Mouse (Mus musculus) cerebellum, postnatal 4 days (tissue): ENCODE results near the gene 6430550D23Rik.

Experiments used
- DNase-seq, 2 experiments: peaks; one replicate each; pipeline ENCODE4 v3.0.0; 2022; ENCODE audit warnings: low spot score in 2 of 2, mixed read lengths in 1 of 2

Gene 6430550D23Rik

DNA sequence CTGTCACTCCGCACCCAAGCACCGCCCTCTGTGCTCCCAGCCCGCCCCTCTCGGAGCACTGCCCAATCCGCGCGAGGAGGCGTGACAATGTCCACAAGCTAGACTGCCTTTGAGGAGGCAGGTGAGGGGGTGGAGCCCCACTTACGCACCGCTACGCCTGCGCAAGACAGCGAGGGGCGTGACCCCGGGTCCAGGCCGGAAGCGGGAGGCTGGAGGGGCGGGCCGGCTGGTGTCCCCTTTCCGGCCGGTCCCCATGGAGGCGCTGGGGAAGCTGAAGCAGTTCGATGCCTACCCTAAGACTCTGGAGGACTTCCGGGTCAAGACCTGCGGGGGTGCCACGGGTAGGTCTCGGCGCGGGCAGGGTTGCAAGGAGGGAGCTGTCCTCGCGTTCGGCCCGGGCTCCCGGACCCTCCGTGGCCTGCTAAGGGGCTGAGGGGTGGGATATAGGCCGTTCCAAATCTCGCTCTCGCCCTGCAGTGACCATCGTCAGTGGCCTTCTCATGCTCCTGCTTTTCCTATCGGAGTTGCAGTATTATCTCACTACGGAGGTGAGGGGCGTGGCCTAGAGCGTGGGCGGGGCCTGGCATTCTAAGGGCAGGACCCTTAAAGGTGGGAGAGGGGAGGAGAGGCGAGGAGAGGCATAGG, at the start of gene 6430550D23Rik, which contains the start of gene Ergic3:
TSS of gene 6430550D23Rik (minus strand) at position 90 of the 645 bp plus-strand sequence.
TSS of gene Ergic3 (plus strand) at position 158 of the 645 bp plus-strand sequence.
- DNase-seq, result peak; percentile 95 to 96

DNA sequence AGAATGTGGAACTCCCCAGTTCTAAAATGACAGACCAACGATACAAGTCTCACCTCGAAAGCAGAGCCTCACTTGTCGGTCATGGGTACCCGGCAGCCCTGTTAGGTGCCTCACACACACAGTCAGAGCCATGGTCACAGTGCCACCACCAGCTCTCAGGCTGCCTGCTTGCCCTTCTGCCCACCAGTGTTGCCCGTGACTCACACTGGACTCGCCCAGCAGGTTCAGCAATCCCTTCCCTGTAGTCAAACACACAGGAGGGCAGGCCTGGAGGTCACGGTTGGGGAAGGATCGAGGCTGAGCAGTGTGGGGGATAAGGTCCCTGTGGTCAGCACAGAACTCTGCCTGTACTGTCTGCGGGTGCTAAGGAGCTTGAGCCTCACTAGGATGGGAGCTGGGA, 45.0 kb upstream of the 6430550D23Rik start, which contains the start of gene Fer1l4:
TSS of gene Fer1l4 (minus strand) at position 132 of the 400 bp plus-strand sequence.
- DNase-seq, result no peak

DNA sequence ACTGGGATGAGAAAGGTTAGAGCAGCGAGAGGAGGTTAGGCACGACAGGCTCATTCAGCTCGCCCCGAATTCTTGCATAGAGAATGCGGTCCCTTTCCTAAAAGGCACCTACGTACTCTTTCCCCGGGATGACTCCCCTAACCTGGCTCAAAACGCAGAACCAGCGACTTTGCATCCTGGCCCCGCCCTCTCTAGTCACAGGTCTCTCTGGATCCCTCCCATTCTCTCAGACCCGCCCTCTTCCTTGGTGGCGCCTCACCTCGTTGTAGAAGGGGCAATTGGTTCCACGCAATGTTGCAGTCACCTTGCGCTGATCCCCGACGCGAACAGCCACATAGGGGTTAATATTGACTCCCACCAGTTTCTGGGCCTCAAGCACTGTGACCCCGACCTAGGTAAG, 40.2 kb upstream of the 6430550D23Rik start:
- no peak for DNase-seq

DNA sequence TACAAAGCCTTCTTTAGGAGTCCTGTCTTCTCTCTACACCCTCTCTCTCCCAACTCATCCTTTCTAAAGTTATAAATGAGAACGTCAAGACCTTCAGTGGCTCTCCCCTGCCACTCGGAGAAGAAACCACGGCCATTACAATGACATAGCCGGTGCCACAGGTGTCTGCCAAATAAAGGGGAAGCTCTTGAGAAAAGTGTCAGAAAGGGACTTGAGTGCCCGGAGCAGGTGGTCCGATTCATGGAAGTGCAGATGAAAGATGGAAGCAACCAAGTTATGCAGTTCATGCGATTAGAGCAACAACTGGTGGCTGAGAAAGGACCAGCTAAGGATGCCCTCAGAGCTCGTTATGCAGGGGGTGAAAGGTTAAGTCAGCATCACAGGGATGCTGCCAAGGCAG, 35.1 kb upstream of the 6430550D23Rik start:
- no peak for DNase-seq

DNA sequence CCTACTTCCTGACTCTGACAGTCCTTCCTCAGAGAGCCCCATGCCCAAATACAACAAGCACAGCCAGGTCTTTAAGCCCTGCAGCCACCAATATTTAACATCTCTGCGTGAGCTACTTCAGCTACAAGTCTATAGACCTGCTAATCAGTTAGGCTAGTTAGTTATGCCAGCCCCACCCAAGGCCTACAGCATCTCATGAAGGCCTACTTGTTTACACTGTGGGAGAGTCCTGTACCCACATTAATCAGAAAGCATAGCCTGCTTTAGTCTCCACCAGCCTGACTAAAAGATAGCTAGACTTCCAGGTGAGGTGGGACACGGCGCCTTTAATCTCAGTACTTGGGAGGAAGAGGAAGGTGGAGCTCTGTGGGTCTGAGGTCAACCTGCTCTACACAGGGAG, 31.6 kb upstream of the 6430550D23Rik start:
- no peak for DNase-seq

DNA sequence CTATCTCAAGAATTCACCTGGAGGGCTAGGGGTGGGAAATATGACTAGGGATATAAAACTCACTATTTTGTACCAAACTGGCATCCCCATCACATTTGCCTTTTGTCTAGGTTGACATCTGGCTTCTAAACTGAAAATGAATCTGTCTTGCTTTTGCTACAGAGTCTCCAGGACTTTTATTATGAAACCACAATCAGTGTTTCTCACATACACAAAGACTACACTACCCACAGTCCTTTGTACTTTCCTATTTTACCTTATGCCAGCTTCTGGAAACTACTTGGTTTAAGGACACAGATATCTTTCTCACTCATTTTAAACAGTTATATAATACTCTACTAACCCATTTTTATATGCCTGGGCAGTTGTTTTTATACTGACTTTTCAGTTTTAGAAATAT, 17.7 kb upstream of the 6430550D23Rik start:
- DNase-seq, result no peak

DNA sequence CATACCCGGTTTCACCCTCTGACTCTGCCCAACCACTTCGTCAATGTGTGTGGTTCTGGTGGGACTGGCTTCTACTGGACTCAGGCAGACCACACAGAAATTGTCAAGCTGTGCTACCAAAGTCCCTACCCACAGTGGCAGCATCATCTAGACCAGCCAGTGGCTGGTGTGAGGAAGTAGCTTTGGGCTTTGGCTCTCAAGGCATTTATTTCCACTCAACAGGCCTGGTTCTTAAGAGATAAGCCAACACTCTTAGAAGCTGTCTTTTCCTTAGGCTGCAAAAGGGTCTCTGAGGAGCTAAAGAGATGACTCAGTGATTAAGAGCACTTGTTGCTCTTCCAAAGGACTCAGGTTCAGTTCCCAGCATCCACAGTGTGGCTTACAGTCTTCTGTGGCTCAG, 14.0 kb upstream of the 6430550D23Rik start:
- no peak for DNase-seq

DNA sequence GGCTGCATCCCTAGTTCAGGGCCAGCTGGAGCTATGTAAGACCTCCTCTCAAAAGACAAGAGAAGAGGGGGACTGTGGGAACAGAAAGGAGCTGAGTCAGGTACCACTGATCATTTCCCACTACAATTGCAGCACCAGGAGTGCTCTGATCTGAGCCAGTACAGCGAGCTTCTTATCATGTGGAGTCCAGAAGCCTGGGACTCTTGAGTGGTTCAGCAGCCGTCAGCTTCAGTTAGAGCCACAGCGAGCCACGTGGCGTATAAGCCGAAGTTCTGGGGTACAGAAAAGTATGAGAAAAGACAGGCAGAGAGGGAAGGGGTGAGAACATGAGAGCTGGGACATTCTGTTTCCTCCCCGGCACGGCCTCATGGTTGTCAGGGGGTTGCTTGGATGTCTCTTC, 13.4 kb upstream of the 6430550D23Rik start:
- DNase-seq, result no peak

DNA sequence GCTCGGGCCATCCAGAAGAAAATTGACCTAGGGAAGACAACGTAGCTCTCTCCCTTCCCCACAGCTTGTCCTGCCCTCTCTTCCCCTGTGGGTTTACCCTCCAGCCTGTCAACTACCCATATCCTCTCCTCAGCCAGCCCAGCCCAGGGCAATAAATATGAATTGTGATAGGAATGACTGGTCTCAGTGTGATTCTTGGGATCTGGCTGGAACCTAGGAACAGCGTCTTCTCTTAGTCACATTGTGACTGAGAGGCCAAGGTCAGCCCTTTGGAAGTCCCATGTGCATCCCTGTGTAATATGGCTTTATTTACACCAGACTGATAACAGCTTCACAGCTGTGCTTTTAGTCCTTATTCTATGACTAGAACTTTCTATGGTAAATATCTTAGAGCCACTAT, 10.3 kb upstream of the 6430550D23Rik start:
- no peak for DNase-seq

DNA sequence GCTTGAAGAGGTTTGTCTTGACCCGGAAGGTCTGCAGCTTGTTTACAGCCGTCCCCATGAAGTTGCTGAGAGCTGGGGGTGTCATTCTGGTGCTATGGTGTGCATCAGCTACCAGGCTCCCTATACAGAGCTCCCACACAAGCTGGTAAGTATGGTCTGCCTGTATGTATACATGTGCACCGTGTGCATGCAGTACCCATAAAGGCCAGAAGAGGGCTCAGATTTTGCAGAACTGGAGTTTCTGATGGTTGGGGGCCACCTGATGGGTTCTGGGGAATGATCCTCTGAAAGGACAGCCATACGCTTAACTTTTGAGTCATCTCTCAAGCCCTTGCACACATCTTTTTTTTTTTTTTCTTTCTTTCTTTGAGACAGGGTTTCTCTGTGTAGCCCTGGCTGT, 2.4 kb downstream of the 6430550D23Rik start:
- peak in 1 of 2 experiments; percentile 14 for DNase-seq

DNA sequence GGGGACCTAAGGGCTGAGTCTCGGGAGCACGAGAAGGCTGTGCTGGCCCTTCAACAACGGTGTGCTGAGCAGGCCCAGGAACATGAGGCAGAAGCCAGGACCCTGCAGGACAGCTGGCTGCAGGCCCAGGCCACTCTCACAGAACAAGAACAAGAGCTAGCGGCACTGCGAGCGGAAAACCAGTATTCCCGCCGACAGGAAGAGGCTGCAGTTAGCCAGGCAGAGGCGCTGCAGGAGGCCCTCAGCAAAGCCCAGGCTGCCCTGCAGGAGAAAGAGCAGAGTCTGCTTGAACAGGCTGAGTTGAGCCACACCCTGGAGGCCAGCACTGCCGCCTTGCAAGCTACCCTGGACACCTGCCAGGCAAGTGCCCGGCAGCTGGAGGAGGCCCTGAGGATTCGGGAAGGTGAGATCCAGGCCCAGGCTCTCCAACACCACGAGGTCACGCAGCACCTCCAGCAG, 15.9 kb downstream of the 6430550D23Rik start:
- peak; percentile 63 to 88 for DNase-seq

DNA sequence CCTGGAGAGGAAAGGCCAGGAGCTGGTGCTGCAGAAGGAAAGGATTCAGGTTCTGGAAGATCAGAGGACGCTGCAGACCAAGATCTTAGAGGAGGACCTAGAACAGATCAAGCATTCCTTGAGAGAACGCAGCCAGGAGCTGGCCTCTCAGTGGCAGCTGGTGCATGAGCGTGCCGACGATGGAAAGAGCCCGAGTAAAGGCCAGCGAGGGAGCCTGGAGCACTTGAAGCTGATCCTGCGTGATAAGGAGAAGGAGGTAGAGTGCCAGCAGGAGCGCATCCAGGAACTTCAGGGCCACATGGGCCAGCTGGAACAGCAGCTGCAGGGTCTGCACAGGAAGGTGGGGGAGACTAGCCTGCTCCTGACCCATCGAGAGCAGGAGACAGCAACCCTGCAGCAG, 16.6 kb downstream of the 6430550D23Rik start:
- peak in 1 of 2 experiments; percentile 16 for DNase-seq

DNA sequence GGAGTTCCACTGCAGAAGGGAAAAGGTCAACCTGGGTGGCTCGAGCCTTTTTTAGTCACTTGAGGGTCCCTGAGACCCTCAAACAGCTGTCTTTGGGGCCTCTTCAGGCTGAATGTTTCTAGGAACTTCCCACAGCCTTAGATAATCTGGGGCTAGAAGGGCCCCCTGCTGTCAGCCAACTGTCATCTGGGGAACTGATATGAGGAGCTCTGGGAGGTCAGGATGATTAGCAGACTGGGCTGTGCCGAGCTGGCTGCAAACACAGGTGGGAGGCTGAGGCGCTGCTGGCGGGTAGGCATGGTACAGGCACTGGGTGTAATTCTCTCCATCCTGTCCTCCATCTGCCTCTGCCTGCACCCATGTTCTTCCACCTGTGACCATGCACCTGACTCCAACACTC, 18.7 kb downstream of the 6430550D23Rik start:
- no peak for DNase-seq

DNA sequence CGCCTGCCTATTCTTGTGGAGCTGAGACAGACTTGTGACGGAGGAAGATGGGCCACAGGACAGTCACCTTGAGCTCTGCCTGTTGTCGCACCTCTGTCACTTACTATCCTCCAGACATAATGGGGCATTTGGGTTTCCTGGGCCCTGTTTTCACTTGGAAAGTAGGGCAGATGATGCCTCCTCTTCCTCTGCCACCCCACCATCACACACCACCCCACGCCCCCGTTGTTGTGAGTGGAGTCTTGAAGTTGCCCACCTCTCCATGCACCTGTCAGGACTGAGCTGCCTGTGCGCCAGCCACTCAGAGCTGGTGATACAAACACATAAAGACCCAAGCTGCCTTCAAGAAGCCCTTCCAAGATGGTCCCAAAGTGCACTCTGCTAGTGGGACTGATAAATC, 20.6 kb downstream of the 6430550D23Rik start:
- no peak for DNase-seq

DNA sequence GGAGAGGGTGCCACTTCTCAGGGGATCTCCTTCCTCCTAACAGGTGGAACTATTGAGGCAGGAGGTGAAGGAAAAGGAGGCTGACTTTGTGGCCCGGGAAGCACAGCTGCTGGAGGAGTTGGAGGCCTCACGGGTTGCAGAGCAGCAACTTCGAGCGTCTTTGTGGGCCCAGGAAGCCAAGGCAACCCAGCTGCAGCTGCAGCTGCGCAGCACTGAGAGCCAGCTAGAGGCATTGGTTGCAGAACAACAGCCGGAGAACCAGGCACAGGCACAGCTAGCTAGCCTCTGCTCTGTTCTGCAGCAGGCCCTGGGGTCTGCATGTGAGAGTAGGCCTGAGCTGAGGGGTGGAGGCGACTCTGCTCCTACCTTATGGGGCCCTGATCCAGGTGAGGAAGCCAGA, 22.0 kb downstream of the 6430550D23Rik start:
- no peak for DNase-seq

DNA sequence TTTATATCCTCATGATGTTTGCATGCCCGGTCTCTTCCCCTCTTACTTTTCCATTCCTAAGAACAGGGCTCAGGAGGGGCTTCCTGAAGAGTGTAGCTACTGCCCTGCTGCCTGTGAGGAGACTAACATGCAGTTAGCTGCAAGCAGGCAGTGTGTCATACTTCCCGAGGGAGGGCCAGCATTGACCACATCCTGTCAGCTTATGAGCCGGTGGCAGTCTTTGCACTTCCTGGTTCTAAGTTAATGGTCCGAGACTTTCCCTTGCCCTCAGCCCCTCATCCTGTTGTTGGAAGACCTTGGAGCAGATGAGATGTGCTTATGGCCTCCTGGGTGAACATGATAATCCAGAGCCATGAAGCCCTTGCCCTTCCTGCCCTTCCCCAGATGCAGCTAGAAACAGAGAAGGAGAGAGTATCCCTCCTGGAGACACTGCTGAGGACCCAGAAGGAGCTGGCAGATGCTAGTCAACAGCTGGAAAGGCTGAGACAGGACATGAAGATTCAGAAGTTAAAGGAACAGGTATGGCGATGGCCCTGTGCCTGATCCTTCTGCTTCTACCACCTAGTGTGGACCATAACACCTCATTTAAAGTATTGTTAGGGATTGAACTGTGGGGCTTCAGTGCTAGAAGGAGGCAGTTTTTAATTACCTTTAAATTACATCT, 28.3 kb downstream of the 6430550D23Rik start:
- DNase-seq, result no peak

DNA sequence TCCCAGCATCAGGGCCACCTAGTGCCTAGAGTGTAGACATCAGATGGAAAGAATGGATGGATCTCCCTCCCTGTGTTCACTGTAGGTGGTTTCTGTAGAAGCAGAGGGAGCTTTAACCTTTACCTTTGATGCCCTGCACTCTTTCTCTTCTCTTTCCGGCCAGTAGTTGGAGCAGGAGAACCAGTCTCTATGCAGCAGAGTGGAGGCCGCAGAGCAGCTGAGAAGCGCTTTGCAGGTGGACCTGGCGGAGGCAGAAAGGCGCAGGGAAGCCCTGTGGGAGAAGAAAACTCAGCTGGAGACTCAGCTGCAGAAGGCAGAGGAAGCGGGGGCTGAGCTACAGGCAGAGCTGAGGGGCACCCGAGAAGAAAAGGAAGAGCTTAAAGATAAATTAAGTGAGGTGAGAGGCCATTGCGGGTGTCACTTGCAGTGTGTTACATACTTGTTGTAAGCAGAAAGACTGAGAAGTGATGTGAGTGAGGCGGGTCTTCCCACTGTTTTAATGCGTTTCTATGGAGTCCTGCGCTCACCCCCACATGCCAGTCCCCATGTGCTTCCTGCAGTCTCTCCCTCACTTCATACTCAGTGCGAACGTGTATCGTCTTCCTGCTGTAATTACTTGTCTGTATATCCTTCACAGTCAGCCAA, 33.6 kb downstream of the 6430550D23Rik start:
- no peak for DNase-seq

DNA sequence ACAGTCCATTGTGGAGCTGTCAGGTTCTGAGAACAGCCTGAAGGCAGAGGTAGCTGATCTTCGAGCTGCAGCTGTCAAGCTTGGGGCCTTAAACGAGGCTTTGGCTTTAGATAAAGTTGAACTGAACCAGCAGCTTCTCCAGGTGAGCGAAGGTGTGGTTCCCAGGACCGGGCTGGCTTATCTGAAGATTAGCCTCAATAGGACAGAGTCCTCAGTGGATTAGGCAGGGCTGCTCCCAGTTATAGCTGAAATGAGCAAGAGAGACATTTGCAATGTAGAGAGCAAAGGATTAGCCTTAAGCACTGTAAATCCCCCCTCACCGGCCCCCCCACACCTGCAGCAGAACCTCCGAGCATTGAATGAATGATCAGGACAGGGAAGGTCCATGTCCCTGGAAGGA, 34.4 kb downstream of the 6430550D23Rik start:
- DNase-seq, result no peak

DNA sequence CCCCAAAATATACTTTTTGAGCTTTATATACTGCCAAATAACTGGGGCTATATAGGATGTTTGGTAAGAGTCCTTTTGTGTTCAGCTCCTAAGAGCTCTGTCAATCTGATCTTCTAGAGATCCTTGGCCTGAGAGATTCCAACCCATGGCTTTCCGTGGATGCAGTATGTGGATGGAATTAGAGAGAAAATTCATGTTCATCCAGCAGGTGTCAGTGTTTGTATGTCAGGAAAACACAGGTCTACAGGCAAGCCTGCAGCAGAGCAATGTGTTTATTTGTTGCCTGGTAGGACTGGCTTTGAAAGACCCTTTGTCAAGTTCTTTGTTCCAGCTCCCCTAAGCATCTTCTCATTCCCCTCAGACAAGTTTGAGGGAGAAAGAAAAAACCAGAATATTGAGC, 44.8 kb downstream of the 6430550D23Rik start:
- no peak for DNase-seq

DNA sequence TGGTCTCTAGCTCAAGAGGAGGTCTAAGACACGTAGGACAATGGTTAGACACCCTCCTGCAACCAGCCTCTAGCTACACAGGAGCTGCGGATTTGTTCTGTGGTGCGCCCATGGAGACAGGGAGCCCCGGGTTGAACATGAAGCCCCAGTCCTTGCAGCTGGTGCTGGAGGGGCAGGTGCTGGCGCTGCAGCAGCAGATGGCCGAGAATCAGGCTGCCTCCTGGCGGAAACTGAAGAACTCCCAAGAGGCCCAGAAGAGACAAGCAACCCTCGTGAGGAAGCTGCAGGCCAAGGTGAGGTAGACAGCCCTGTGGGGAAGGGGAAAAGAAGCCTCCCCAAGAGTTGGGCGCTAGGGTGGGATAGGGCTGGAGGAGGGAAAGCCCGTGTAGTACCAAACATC, 45.9 kb downstream of the 6430550D23Rik start:
- no peak for DNase-seq

DNA sequence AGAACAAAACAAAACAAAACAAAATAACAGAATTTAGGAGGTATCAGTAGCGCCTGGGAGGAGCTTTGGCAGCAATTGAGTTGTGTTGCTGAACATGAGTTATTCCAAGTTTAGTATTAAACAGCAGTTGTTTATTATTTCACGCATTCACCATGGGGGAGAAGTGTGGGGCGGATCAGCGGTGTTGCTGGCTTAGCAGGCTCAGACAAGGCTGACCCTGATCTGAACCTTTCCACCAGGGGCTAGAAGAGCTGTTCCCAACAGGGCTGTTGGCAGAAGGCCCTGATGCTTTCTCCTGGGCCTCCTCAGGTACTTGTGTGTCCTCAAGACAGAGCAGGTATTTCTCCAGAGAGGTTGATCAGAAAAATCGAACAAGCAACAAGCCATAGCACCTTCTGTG, 47.8 kb downstream of the 6430550D23Rik start:
- DNase-seq, result no peak

DNA sequence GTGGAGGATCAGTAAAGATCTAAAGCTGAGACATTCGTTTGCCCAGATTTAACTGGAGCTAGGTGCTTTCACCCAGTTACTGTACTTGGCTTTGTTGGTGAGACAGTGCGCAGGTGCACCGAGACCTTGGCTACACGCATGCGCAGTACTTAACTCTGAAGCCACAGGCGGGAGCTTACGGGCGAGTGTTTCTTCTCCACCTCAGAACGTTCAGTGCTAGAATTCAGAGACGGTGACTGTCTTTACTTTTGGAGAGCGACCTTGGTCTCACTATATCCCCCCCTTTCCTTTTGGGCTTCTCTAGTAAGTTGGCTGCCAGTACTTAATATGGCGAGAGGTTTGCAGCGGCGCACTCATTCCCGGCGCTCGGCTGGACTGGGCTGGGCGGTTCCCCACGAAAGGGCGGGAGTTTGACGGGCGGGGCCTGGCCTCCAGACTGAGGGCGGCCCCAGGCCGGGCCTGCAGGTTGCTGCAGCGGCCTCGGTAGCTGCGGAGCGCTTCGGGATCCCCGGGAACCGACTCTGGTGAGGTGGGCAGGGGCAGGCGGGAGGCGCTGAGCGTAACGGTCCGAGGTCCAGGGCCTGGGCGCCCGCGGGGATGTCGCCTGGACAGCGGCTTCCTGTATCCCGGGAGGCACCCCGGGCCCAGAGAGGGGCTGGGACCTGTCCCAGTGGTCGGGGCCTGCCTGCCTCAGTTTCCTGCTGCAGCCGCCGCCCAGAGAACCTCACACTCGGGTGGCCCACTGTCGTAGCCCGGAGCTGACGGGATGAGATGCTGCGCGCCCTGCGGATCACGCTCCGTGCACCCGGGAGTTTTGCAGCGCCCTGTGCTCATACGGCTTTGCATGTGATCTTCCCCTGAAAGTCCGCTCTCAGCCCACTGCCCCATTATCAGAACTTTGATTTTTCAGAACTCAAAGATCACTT, 51.4 kb downstream of the 6430550D23Rik start, which contains the start of gene Cep250:
TSS of gene Cep250 (plus strand) at position 325 of the 926 bp plus-strand sequence.
- peak; percentile 68 to 85 for DNase-seq
